ENCODE assay signal across 21 mouse cellular contexts in genomic region chr9:119278031-119278430, GRCm38 (mm10). TPM values are rescaled to one million over a fixed set of nuclear protein-coding genes. Genes with fewer than 3 reads are reported as not detected.
DNase-seq lines count a peak whose midpoint lies in the region; ATAC-seq and TF ChIP-seq lines count a peak whose summit lies in the region.
"Had no signal": no experiment of that assay in that cellular context is flagged by ENCODE, and none has a peak within 500 bp of the region (broad histone marks: within the 10 kb centered on the region; RNA-seq: fewer than 3 reads in every experiment).

No protein-coding gene starts in this region.

- no peak overlapping the region for H3K4me3 ChIP-seq in heart, embryonic 11.5 days (ENCODE audit: low read depth, low read length)
- H3K4me3 ChIP-seq in heart, embryonic 10.5 days = no peak overlapping the region
- no peak overlapping the region for H3K4me3 ChIP-seq in heart, adult 2 months
- H3K4me3 ChIP-seq in liver, embryonic 11.5 days (ENCODE audit: low read depth, low read length) = no peak overlapping the region
- no peak overlapping the region for H3K4me3 ChIP-seq in liver, embryonic 12.5 days

- intact Hi-C loops in heart, adult 2 months (cut with DNase I) = no loop called here

- no peak for ATAC-seq in heart, embryonic 11.5 days (replicated peaks; ENCODE audit: insufficient number of reproducible peaks, low FRiP score, low TSS enrichment)
- ATAC-seq in liver, embryonic 11.5 days (replicated peaks; ENCODE audit: low FRiP score) = no peak
- ATAC-seq in liver, embryonic 12.5 days = no peak
- ATAC-seq: activated CD4-positive, CD25-positive, alpha-beta regulatory T cell, adult 4 months; CD4-positive, CD25-positive, alpha-beta regulatory T cell, adult 4 months; Patski had no signal

- 95% methylated on average over 5 of the region's 5 CpGs for WGBS in heart, embryonic 11.5 days (ENCODE audit: insufficient replicate concordance)
- WGBS in heart, embryonic 10.5 days = 90% methylated on average over 5 of the region's 5 CpGs
- 96% methylated on average over 5 of the region's 5 CpGs for WGBS in heart, adult 2 months
- WGBS in liver, embryonic 11.5 days = 92% methylated on average over 5 of the region's 5 CpGs
- WGBS in liver, embryonic 12.5 days (ENCODE audit: insufficient replicate concordance) = 85% methylated on average over 5 of the region's 5 CpGs

- no peak for TF ChIP-seq CTCF in heart, adult 2 months (IDR thresholded peaks at IDR 0.05)

- no peaks in the 10 kb centered on the region for H3K79me2 ChIP-seq in heart, adult 2 months (replicated peaks; ENCODE audit: control insufficient read depth, insufficient read depth, low read length)

- H3K36me3 ChIP-seq in heart, embryonic 11.5 days (ENCODE audit: control insufficient read depth, insufficient read depth, low read length) = peaks cover 4% of the 10 kb centered on the region; the same call in 1 of the 2 replicates
- H3K36me3 ChIP-seq in heart, embryonic 10.5 days = peaks cover 23% of the 10 kb centered on the region; the same call in 1 of the 2 replicates
- no peaks in the 10 kb centered on the region for H3K36me3 ChIP-seq in heart, adult 2 months (ENCODE audit: control insufficient read depth, insufficient read depth, low read length)
- H3K36me3 ChIP-seq in liver, embryonic 11.5 days (ENCODE audit: control insufficient read depth, insufficient read depth, low read length) = peaks cover 7% of the 10 kb centered on the region; the same call in 1 of the 2 replicates
- peaks cover 53% of the 10 kb centered on the region for H3K36me3 ChIP-seq in liver, embryonic 12.5 days

- no peaks in the 10 kb centered on the region for H3K9me3 ChIP-seq in heart, embryonic 11.5 days (replicated peaks; ENCODE audit: control insufficient read depth, low read length)
- no peaks in the 10 kb centered on the region for H3K9me3 ChIP-seq in heart, embryonic 10.5 days
- H3K9me3 ChIP-seq in liver, embryonic 11.5 days (ENCODE audit: control insufficient read depth, low read length) = no peaks in the 10 kb centered on the region
- H3K9me3 ChIP-seq in liver, embryonic 12.5 days (replicated peaks) = no peaks in the 10 kb centered on the region
- H3K9me3 ChIP-seq: G1E had no signal

- TF ChIP-seq POLR2A in heart, adult 2 months (IDR thresholded peaks at IDR 0.05; ENCODE audit: insufficient read depth, low read depth, low read length) = no peak

- peak; percentile 63 for DNase-seq in heart, adult 11 months
- DNase-seq in heart, embryonic 10.5 days (ENCODE audit: low spot score) = peak; percentile 61
- DNase-seq in heart, adult 2 months = no peak
- peak; percentile 22 for DNase-seq in liver, embryonic 11.5 days (ENCODE audit: low spot score)
- DNase-seq: adrenal gland, adult 2 months; adrenal gland, adult 8-10 months; adrenal gland, postnatal 10 days; adrenal gland, postnatal 14 days; adrenal gland, postnatal 25 days; adrenal gland, postnatal 36 days; B cell, adult 2 months; cerebellum, adult 11 months; cerebellum, adult 11-12 months; cerebellum, adult 18-20 months had no signal

- H3K4me2 ChIP-seq in heart, embryonic 11.5 days = no peak overlapping the region
- no peak overlapping the region for H3K4me2 ChIP-seq in liver, embryonic 11.5 days
- H3K4me2 ChIP-seq in liver, embryonic 12.5 days = no peak overlapping the region

- H3K9ac ChIP-seq in heart, embryonic 11.5 days (ENCODE audit: low read depth, low read length) = no peak overlapping the region
- no peak overlapping the region for H3K9ac ChIP-seq in heart, adult 2 months (ENCODE audit: low read depth, low read length)
- no peak overlapping the region for H3K9ac ChIP-seq in liver, embryonic 11.5 days (ENCODE audit: low read depth, low read length)
- H3K9ac ChIP-seq in liver, embryonic 12.5 days = no peak overlapping the region

- no peaks in the 10 kb centered on the region for H3K27me3 ChIP-seq in heart, embryonic 11.5 days (ENCODE audit: control insufficient read depth, insufficient read depth, low read length)
- no peaks in the 10 kb centered on the region for H3K27me3 ChIP-seq in heart, embryonic 10.5 days (ENCODE audit: insufficient read depth, poor library complexity, severe bottlenecking)
- no peaks in the 10 kb centered on the region for H3K27me3 ChIP-seq in heart, adult 2 months (ENCODE audit: control insufficient read depth, insufficient read depth, low read length)
- no peaks in the 10 kb centered on the region for H3K27me3 ChIP-seq in liver, embryonic 11.5 days (replicated peaks; ENCODE audit: control insufficient read depth, insufficient read depth, low read length)
- H3K27me3 ChIP-seq in liver, embryonic 12.5 days (replicated peaks) = no peaks in the 10 kb centered on the region
- H3K27me3 ChIP-seq: CH12.LX, Patski had no signal

- no peaks in the 10 kb centered on the region for H3K4me1 ChIP-seq in heart, embryonic 11.5 days (ENCODE audit: control insufficient read depth, insufficient read depth, low read length)
- H3K4me1 ChIP-seq in heart, embryonic 10.5 days = no peaks in the 10 kb centered on the region
- H3K4me1 ChIP-seq in heart, adult 2 months (ENCODE audit: control insufficient read depth, insufficient read depth, low read length) = no peaks in the 10 kb centered on the region
- H3K4me1 ChIP-seq in liver, embryonic 11.5 days (replicated peaks; ENCODE audit: control insufficient read depth, insufficient read depth, low read length) = peaks cover 4% of the 10 kb centered on the region
- H3K4me1 ChIP-seq in liver, embryonic 12.5 days = peaks cover 22% of the 10 kb centered on the region

- no peak overlapping the region for H3K27ac ChIP-seq in heart, embryonic 11.5 days (ENCODE audit: low read depth, low read length)
- H3K27ac ChIP-seq in heart, embryonic 10.5 days = no peak overlapping the region
- H3K27ac ChIP-seq in heart, adult 2 months = no peak overlapping the region
- H3K27ac ChIP-seq in liver, embryonic 11.5 days (ENCODE audit: low read depth, low read length) = no peak overlapping the region
- no peak overlapping the region for H3K27ac ChIP-seq in liver, embryonic 12.5 days

- TF ChIP-seq EP300 in heart, adult 2 months (IDR thresholded peaks at IDR 0.05; ENCODE audit: insufficient read depth, low read depth, low read length) = no peak

RNA-seq across cellular contexts. Expression of gene Oxsr1, which starts 44.2 kb away (rescaled TPM):
- polyA plus RNA-seq in heart, embryonic 11.5 days (2014; fragmentation: Nextera tagmentation; extraction: Ambion mirVana) = 9.9 and 11.9 TPM in 2 replicates
- polyA plus RNA-seq in heart, embryonic 10.5 days (2016; fragmentation: Nextera tagmentation; extraction: Ambion mirVana) = 12.0 and 13.6 TPM in 2 replicates
- total RNA-seq in heart, adult 2 months (2021) = 10 to 100 TPM; 45.6 to 51.7 TPM
- 17.4 and 32.7 TPM in 2 replicates for polyA plus RNA-seq in heart, adult 2 months (2012; rRNA removed)
- 14.2 TPM in 2 replicates for polyA plus RNA-seq in liver, embryonic 11.5 days (2014; fragmentation: Nextera tagmentation; extraction: Ambion mirVana)
- polyA plus RNA-seq in liver, embryonic 12.5 days (2016; fragmentation: Nextera tagmentation; extraction: Ambion mirVana) = 11.1 and 12.2 TPM in 2 replicates

Comparison
In these comparisons a context has a peak if more than half of its experiments do, and no peak if none do; other contexts are left out.
1. DNase-seq: peak in heart, adult 11 months (single experiment), heart, embryonic 10.5 days (single experiment) and liver, embryonic 11.5 days (single experiment); none in heart, adult 2 months (0 of 2).